Mouse (Mus musculus): ENCODE results near the gene Cnksr3.

DNA sequence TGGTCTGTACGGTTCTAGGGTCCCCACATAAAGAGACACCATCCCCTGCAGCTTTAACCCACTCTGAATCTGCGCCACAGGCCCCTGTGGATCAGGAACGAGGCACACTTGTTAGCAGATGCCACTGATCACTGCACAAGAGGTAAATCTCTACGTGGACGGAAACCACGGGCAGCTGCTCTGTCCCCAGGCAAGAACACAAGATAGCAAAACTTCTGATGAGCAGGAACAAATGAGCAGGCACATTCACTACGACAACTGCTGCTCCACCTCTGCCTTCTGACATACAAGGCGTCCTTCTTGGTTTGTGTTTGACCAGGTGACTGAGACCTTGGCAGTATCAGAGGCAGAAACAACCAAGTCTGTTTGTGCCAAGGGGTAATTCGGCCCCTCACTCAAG lies 84.2 kb downstream of the Cnksr3 start:
- TF ChIP-seq MYOG (IDR thresholded peaks at IDR 0.05; ENCODE audit: control insufficient read depth in 1 of 3, insufficient read depth in 1 of 3, insufficient read length in 2 of 3, low read depth in 2 of 3): peak; percentile 72 to 94 (median 82)
- no peak for TF ChIP-seq MAX (IDR thresholded peaks at IDR 0.05; ENCODE audit: low read depth)
- peak; percentile 73 for TF ChIP-seq TCF12 (IDR thresholded peaks at IDR 0.05; ENCODE audit: insufficient read depth, poor library complexity, severe bottlenecking)
- no peak for TF ChIP-seq POLR2A (IDR thresholded peaks at IDR 0.05; ENCODE audit: insufficient read length, low read depth)
- no peak for TF ChIP-seq USF1 (IDR thresholded peaks at IDR 0.05; ENCODE audit: low read depth)
- no peak for TF ChIP-seq SRF (IDR thresholded peaks at IDR 0.05; ENCODE audit: control insufficient read depth, insufficient read length, low read depth)
- no peak for TF ChIP-seq POLR2AphosphoS2 (IDR thresholded peaks at IDR 0.05; ENCODE audit: insufficient read length, low read depth)
- TF ChIP-seq E2F4 (IDR thresholded peaks at IDR 0.05; ENCODE audit: insufficient read depth): no peak
- TF ChIP-seq MYOD1 (IDR thresholded peaks at IDR 0.05; ENCODE audit: control insufficient read depth in 1 of 3, insufficient read length in 2 of 3, low read depth in 2 of 3): peak; percentile 61 to 93 (median 88)
- no peak for TF ChIP-seq CEBPB (IDR thresholded peaks at IDR 0.05; ENCODE audit: insufficient read depth, poor library complexity, severe bottlenecking)
- peak; percentile 58 for TF ChIP-seq TCF3 (IDR thresholded peaks at IDR 0.05; ENCODE audit: insufficient read length, low read depth)
- no peak for TF ChIP-seq REST (IDR thresholded peaks at IDR 0.05; ENCODE audit: insufficient read depth, insufficient read length)

Measured in myocyte (in vitro differentiated cells).